34 mouse cellular contexts compared by ENCODE assay signal in the genomic region with DNA sequence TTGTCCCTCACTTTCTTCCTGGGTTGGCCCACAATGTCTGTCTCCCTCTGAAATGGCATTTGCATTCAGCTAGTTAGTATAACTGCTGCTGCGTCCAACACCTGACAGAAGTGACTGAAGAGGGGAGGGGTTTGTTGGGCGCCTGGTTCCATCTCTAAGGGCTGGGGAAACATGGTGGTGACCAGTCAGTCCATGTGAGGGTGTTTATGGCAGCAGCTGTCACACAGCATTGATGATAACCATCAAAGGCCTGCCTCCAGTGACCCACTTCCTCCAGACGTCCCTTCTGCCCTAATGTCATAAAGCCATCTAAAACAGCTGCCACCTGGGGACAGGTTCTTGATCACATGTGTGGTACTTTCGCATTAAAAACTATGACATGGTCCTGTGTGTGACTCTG. TPM values are rescaled to one million over a fixed set of nuclear protein-coding genes. Genes with fewer than 3 reads are reported as not detected.
A peak's percentile ranks its signal among the peaks of the same experiment; 100 is the strongest.
DNase-seq lines count a peak whose midpoint lies in the region; TF ChIP-seq lines count a peak whose summit lies in the region.
"Had no signal": no experiment of that assay in that cellular context is flagged by ENCODE, and none has a peak within 500 bp of the region (broad histone marks: within the 10 kb centered on the region; RNA-seq: fewer than 3 reads in every experiment).

No protein-coding gene starts in this region.

- no peak overlapping the region for H3K4me3 ChIP-seq in layer of hippocampus, adult 2 months
- H3K4me3 ChIP-seq: embryonic facial prominence, embryonic 13.5 days; forebrain, embryonic 10.5 days; forebrain, embryonic 15.5 days; gastrocnemius, adult 2 months; heart, adult 2 months; heart, embryonic 13.5 days; hindbrain, embryonic 15.5 days; limb, embryonic 13.5 days; liver, embryonic 12.5 days; myocyte had no signal

- TF ChIP-seq CTCF in layer of hippocampus, adult 2 months (conservative IDR thresholded peaks at IDR 0.05) = no peak

- DNase-seq in layer of hippocampus, adult 2 months (ENCODE audit: low spot score in 2 of 2) = no peak
- DNase-seq in layer of hippocampus, postnatal 36 days = no peak
- peak; percentile 56 for DNase-seq in CD4-positive, CD25-positive, alpha-beta regulatory T cell, adult 2 months (ENCODE audit: low read depth, low spot score)
- peak; percentile 70 for DNase-seq in induced T-regulatory cell, adult 2 months (ENCODE audit: low read depth)
- peak; percentile 51 for DNase-seq in naive thymus-derived CD4-positive, alpha-beta T cell, adult 2 months (ENCODE audit: low read depth)
- DNase-seq in B cell, adult 2 months = no peak
- DNase-seq in right cerebral cortex, postnatal 25 days = no peak
- DNase-seq in liver = no peak
- DNase-seq: adrenal gland, postnatal 25 days; cerebellum, adult 11-12 months; cerebellum, adult 9-11 months; gastrocnemius, adult 2 months; heart, adult 2 months; heart, postnatal 10 days; kidney, adult 9 months; kidney, postnatal 10 days; layer of hippocampus, adult 9-11 months; liver, postnatal 0 days; lung, postnatal 36 days; retina, postnatal 1 day; right cerebral cortex, postnatal 14 days; spleen, adult 18-20 months; thymus, adult 18-20 months had no signal

- H3K27ac ChIP-seq in layer of hippocampus, adult 2 months = peak overlapping the region; percentile 2; the same call in 1 of the 2 replicates
- H3K27ac ChIP-seq: embryonic facial prominence, embryonic 13.5 days; forebrain, embryonic 10.5 days; forebrain, embryonic 15.5 days; gastrocnemius, adult 2 months; heart, adult 2 months; heart, embryonic 13.5 days; hindbrain, embryonic 15.5 days; limb, embryonic 13.5 days; liver, embryonic 12.5 days; stomach, postnatal 0 days had no signal

RNA-seq across cellular contexts. Expression of a gene that starts 55.9 kb away (rescaled TPM):
- 100 to 1,000 TPM; 125 to 133 TPM for total RNA-seq in layer of hippocampus, adult 2 months (2021)
- 100 to 1,000 TPM; 129 to 131 TPM for total RNA-seq in layer of hippocampus, postnatal 36 days (2021)
- total RNA-seq: CH12.LX; heart, adult 2 months; heart, postnatal 10 days; hematopoietic stem cell, adult 5-6 weeks had no signal

Comparison
In these comparisons a context has a peak if more than half of its experiments do, and no peak if none do; other contexts are left out.
1. DNase-seq: peak in CD4-positive, CD25-positive, alpha-beta regulatory T cell, adult 2 months (single experiment), induced T-regulatory cell, adult 2 months (single experiment) and naive thymus-derived CD4-positive, alpha-beta T cell, adult 2 months (single experiment); none in layer of hippocampus, adult 2 months (0 of 2), layer of hippocampus, postnatal 36 days (0 of 2), B cell, adult 2 months (0 of 2), right cerebral cortex, postnatal 25 days (single experiment) and liver (single experiment).